Mouse (Mus musculus) retina, embryonic 14.5 days (tissue): ENCODE results near the gene Ubxn2a.

Experiments used
- DNase-seq: peaks from one replicate; pipeline ENCODE4 v3.0.0-alpha.2; 2015; ENCODE audit warnings: low spot score

Gene Ubxn2a

GRCm38 (mm10) chr12:4879048-4879447, 28.5 kb downstream of the Ubxn2a start:
- no peak for DNase-seq

GRCm38 (mm10) chr12:4878296-4878783, 29.2 kb downstream of the Ubxn2a start:
- DNase-seq, result no peak

- DNase-seq, result no peak
These were observed 31.9 kb downstream of the Ubxn2a start for GRCm38 (mm10) chr12:4875623-4876022.

GRCm38 (mm10) chr12:4874161-4874927, 33.2 kb downstream of the Ubxn2a start, which contains the start of gene Mfsd2b:
Gene Mfsd2b (minus strand): TSS chr12:4874359.
- peak; percentile 71 for DNase-seq

GRCm38 (mm10) chr12:4873531-4873930, 34.0 kb downstream of the Ubxn2a start:
- DNase-seq, result no peak

- DNase-seq, result no peak
These were observed 34.5 kb downstream of the Ubxn2a start for GRCm38 (mm10) chr12:4872983-4873477.

- no peak for DNase-seq
These were observed 35.2 kb downstream of the Ubxn2a start for GRCm38 (mm10) chr12:4872273-4872672.

GRCm38 (mm10) chr12:4871260-4871659, 36.2 kb downstream of the Ubxn2a start:
- DNase-seq, result no peak

- no peak for DNase-seq
These were observed 38.6 kb downstream of the Ubxn2a start for GRCm38 (mm10) chr12:4868924-4869323.

GRCm38 (mm10) chr12:4864338-4864690, 43.2 kb downstream of the Ubxn2a start:
- no peak for DNase-seq

- no peak for DNase-seq
These were observed 43.7 kb downstream of the Ubxn2a start for GRCm38 (mm10) chr12:4863654-4864337.

- DNase-seq, result no peak
These were observed 44.8 kb downstream of the Ubxn2a start for GRCm38 (mm10) chr12:4862672-4863071.

GRCm38 (mm10) chr12:4859241-4859914, 48.1 kb downstream of the Ubxn2a start:
- DNase-seq, result no peak

- no peak for DNase-seq
These were observed 50.7 kb downstream of the Ubxn2a start for GRCm38 (mm10) chr12:4856834-4857233.

GRCm38 (mm10) chr12:4856160-4856559, 51.3 kb downstream of the Ubxn2a start:
- no peak for DNase-seq

GRCm38 (mm10) chr12:4843741-4844140, 63.8 kb downstream of the Ubxn2a start:
- DNase-seq, result peak; percentile 50

GRCm38 (mm10) chr12:4842890-4843597, 64.5 kb downstream of the Ubxn2a start, which contains the start of gene Wdcp:
Gene Wdcp (plus strand): TSS chr12:4843303.
- peak; percentile 94 for DNase-seq

GRCm38 (mm10) chr12:4842456-4842855, 65.0 kb downstream of the Ubxn2a start:
- DNase-seq, result no peak

GRCm38 (mm10) chr12:4841392-4841887, 66.1 kb downstream of the Ubxn2a start, which contains the start of gene Fkbp1b:
Gene Fkbp1b (minus strand): TSS chr12:4841591.
- DNase-seq, result peak; percentile 67

- DNase-seq, result no peak
These were observed 66.8 kb downstream of the Ubxn2a start for GRCm38 (mm10) chr12:4840741-4841140.

GRCm38 (mm10) chr12:4840010-4840409, 67.5 kb downstream of the Ubxn2a start:
- no peak for DNase-seq
